In the genomic region with DNA sequence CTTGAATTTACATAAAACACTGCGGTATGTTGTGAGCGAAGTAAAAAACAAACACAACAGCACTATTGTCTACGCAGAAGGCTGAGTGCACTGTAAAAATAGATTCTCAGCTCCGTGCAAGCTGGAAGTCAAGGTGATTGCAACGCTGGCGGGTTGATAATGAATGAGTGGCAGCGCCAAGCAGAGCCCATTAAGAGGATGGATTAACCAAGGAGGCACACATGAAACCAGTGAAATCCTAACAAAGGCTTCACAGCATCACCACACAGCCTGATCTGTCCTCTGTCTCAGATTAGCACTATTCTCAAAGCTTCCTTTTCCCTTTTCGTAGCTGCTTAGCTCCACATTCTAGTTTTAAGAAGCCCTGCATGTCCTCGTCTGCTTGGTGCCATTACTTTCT, we compare ENCODE assay signal across 14 mouse cellular contexts.
"Had no signal": no experiment of that assay in that cellular context is flagged by ENCODE, and none has a peak within 500 bp of the region (broad histone marks: within the 10 kb centered on the region; RNA-seq: fewer than 3 reads in every experiment).

No protein-coding gene starts in this region.

- H3K9ac ChIP-seq: limb, embryonic 12.5 days; liver, embryonic 13.5 days; liver, postnatal 0 days; lung, embryonic 15.5 days; neural tube, embryonic 12.5 days had no signal

- DNase-seq: kidney, postnatal 10 days; kidney, postnatal 4 days; liver; liver, embryonic 13.5 days; liver, postnatal 0 days; lung, postnatal 14 days; thymus, postnatal 4 days had no signal

- H3K27me3 ChIP-seq: limb, embryonic 12.5 days; liver, embryonic 13.5 days; lung, embryonic 15.5 days; megakaryocyte, embryonic 14.5 days; neural tube, embryonic 12.5 days had no signal

- H3K36me3 ChIP-seq: limb, embryonic 12.5 days; liver, embryonic 13.5 days; lung, embryonic 15.5 days; neural tube, embryonic 12.5 days had no signal

- H3K27ac ChIP-seq: layer of hippocampus, adult 2 months; limb, embryonic 12.5 days; liver, embryonic 13.5 days; lung, embryonic 15.5 days; macrophage; neural tube, embryonic 12.5 days; stomach, postnatal 0 days had no signal

- H3K4me2 ChIP-seq: limb, embryonic 12.5 days; liver, embryonic 13.5 days; lung, embryonic 15.5 days; neural tube, embryonic 12.5 days had no signal

- H3K9me3 ChIP-seq: limb, embryonic 12.5 days; liver, embryonic 13.5 days; lung, embryonic 15.5 days; neural tube, embryonic 12.5 days had no signal

- H3K4me1 ChIP-seq: limb, embryonic 12.5 days; liver, embryonic 13.5 days; lung, embryonic 15.5 days; megakaryocyte, embryonic 14.5 days; neural tube, embryonic 12.5 days had no signal

- H3K4me3 ChIP-seq: layer of hippocampus, adult 2 months; limb, embryonic 12.5 days; liver, embryonic 13.5 days; lung, embryonic 15.5 days; megakaryocyte, embryonic 14.5 days; neural tube, embryonic 12.5 days had no signal

- ATAC-seq: liver, postnatal 0 days had no signal
